Mouse (Mus musculus) heart, postnatal 25 days (tissue): ENCODE measurements at regions not wholly inside any gene's neighbourhood (a gene's known extent, or its start where the extent isn't known, plus 50 kb on each side); places are given as distances from the start of the nearest gene placed in this dataset.
"Not testable (repeated sequence)": the region's sequence is repeated elsewhere in the genome, so short reads cannot be mapped to it uniquely, and the experiment has no call there.

ENCODE experiments used
- DNase-seq: peaks from one replicate; pipeline ENCODE4 v3.0.0; 2022; ENCODE audit warnings: low spot score
- intact Hi-C: fragments of 180-260 bp; cut with DNase I; formaldehyde crosslinking; loops from one replicate; pipeline ENCODE4 v1.15.1; 2025

GRCm38 (mm10) chr6:68680099-68680791 lies 1144.6 kb upstream of the Tacstd2 start:
- DNase-seq, result no peak
- intact Hi-C loops, result no loop called here

GRCm38 (mm10) chr6:68668433-68668832 lies 1132.8 kb upstream of the Tacstd2 start:
- DNase-seq, result not testable (repeated sequence)
- intact Hi-C loops, result loop anchor here (2.0 kb wide), 1 partner anchor 18 kb away; no protein-coding TSS in a partner anchor

- intact Hi-C loops, DNase-seq: not testable (repeated sequence)
These were observed 1096.7 kb upstream of the Tacstd2 start for GRCm38 (mm10) chr6:68632309-68632708.

GRCm38 (mm10) chr6:68631787-68632186 lies 1096.2 kb upstream of the Tacstd2 start:
- no peak for DNase-seq
- intact Hi-C loops, result no loop called here

- no peak for DNase-seq
These were observed 1070.4 kb upstream of the Tacstd2 start for GRCm38 (mm10) chr6:68606033-68606432.

More at GRCm38 (mm10) chr6:68606033-68606432, 1070.4 kb upstream of the Tacstd2 start:
- intact Hi-C loops, result no loop called here
